Mouse (Mus musculus): ENCODE data around the gene Adam15. TPM values are rescaled to one million over a fixed set of nuclear protein-coding genes. Genes with fewer than 3 reads are reported as not detected.

The Adam15 gene
- polyA plus RNA-seq, 2 experiments, result 45.9 to 80.4 TPM

DNA sequence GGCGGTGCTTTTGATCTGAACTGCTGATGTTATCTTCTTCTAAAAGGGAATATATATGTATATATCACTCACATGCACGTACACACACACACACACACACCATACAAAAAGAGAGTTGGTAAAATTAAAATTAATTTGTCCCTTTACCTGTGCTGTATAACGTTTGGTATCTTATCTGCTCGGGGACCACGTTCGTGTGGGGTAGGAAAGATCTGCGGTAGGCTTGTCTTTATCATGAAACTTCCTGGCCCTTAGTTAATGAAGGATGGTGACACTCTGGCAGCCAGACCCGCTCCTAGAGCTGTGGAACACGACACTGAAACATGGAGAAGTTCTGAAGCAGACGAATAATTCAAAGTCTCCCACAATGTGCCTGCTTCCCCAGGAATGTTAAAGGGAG lies 57.9 kb downstream of the Adam15 start:
- peaks cover 13% of the 10 kb centered on the region; the same call in 1 of the 2 replicates for H3K4me1 ChIP-seq (ENCODE audit: control insufficient read depth, insufficient read depth, low read length)
- TF ChIP-seq POLR2A (IDR thresholded peaks at IDR 0.05; ENCODE audit: borderline replicate concordance, extremely low read depth, insufficient read depth, insufficient read length), result no peak
- WGBS, result 56% methylated on average over 10 of the region's 10 CpGs
- no peaks in the 10 kb centered on the region for H3K36me3 ChIP-seq (ENCODE audit: control insufficient read depth, insufficient read depth, low read length)
- H3K4me2 ChIP-seq (replicated peaks; ENCODE audit: low read depth, low read length, severe bottlenecking), result no peak overlapping the region
- no peak for ATAC-seq (ENCODE audit: low FRiP score, low read depth)
- no peak overlapping the region for H3K4me3 ChIP-seq (replicated peaks; ENCODE audit: low read length)
- 0 out of 2 replicates have a peak overlapping the region, but pooled peaks have one; percentile 4 for H3K27ac ChIP-seq (replicated peaks; ENCODE audit: low read depth, low read length)
- DNase-seq (ENCODE audit: low spot score), result no peak
- H3K9me3 ChIP-seq (ENCODE audit: control insufficient read depth, low read length), result no peaks in the 10 kb centered on the region
- H3K9ac ChIP-seq (ENCODE audit: low read depth, low read length, severe bottlenecking), result no peak overlapping the region
- H3K27me3 ChIP-seq (ENCODE audit: control insufficient read depth, insufficient read depth, low read length), result no peaks in the 10 kb centered on the region

Other genes with a start within 250 kb of the Adam15 start
- gene Gm43738, start 248.9 kb downstream of the Adam15 start, polyA plus RNA-seq (2012; rRNA removed), result 0.03 TPM in 1 of 2 replicates, not detected in the other
- not detected in 2 replicates for gene Gm43738, start 248.9 kb downstream of the Adam15 start, polyA plus RNA-seq (2014; fragmentation: Nextera tagmentation; extraction: Ambion mirVana)
- gene Fdps, start 248.0 kb downstream of the Adam15 start, polyA plus RNA-seq (2012; rRNA removed), result 118 and 119 TPM in 2 replicates
- 172 and 215 TPM in 2 replicates for gene Fdps, start 248.0 kb downstream of the Adam15 start, polyA plus RNA-seq (2014; fragmentation: Nextera tagmentation; extraction: Ambion mirVana)
- gene Pklr, start 213.9 kb downstream of the Adam15 start, polyA plus RNA-seq (2012; rRNA removed), result 0.27 and 0.50 TPM in 2 replicates
- gene Pklr, start 213.9 kb downstream of the Adam15 start, polyA plus RNA-seq (2014; fragmentation: Nextera tagmentation; extraction: Ambion mirVana), result 0.14 and 0.23 TPM in 2 replicates
- 4.6 and 8.9 TPM in 2 replicates for gene Hcn3, start 189.8 kb downstream of the Adam15 start, polyA plus RNA-seq (2012; rRNA removed)
- gene Hcn3, start 189.8 kb downstream of the Adam15 start, polyA plus RNA-seq (2014; fragmentation: Nextera tagmentation; extraction: Ambion mirVana), result 1.5 and 1.6 TPM in 2 replicates
- gene Clk2, start 185.2 kb downstream of the Adam15 start, polyA plus RNA-seq (2012; rRNA removed), result 152 and 155 TPM in 2 replicates
- gene Clk2, start 185.2 kb downstream of the Adam15 start, polyA plus RNA-seq (2014; fragmentation: Nextera tagmentation; extraction: Ambion mirVana), result 26.5 and 34.2 TPM in 2 replicates
- 114 and 156 TPM in 2 replicates for gene Scamp3, start 172.5 kb downstream of the Adam15 start, polyA plus RNA-seq (2012; rRNA removed)
- gene Scamp3, start 172.5 kb downstream of the Adam15 start, polyA plus RNA-seq (2014; fragmentation: Nextera tagmentation; extraction: Ambion mirVana), result 93.9 and 96.0 TPM in 2 replicates
- 95.5 and 124 TPM in 2 replicates for gene Fam189b, start 166.9 kb downstream of the Adam15 start, polyA plus RNA-seq (2012; rRNA removed)
- 34.5 and 34.8 TPM in 2 replicates for gene Fam189b, start 166.9 kb downstream of the Adam15 start, polyA plus RNA-seq (2014; fragmentation: Nextera tagmentation; extraction: Ambion mirVana)
- 51.2 and 68.0 TPM in 2 replicates for gene Gba, start 147.1 kb downstream of the Adam15 start, polyA plus RNA-seq (2012; rRNA removed)
- 48.1 and 53.3 TPM in 2 replicates for gene Gba, start 147.1 kb downstream of the Adam15 start, polyA plus RNA-seq (2014; fragmentation: Nextera tagmentation; extraction: Ambion mirVana)
- gene Thbs3, start 134.8 kb downstream of the Adam15 start, polyA plus RNA-seq (2012; rRNA removed), result 229 and 244 TPM in 2 replicates
- gene Thbs3, start 134.8 kb downstream of the Adam15 start, polyA plus RNA-seq (2014; fragmentation: Nextera tagmentation; extraction: Ambion mirVana), result 78.9 and 83.0 TPM in 2 replicates
- 196 and 211 TPM in 2 replicates for gene Mtx1, start 122.9 kb downstream of the Adam15 start, polyA plus RNA-seq (2012; rRNA removed)
- 159 and 163 TPM in 2 replicates for gene Mtx1, start 122.9 kb downstream of the Adam15 start, polyA plus RNA-seq (2014; fragmentation: Nextera tagmentation; extraction: Ambion mirVana)
- gene Muc1, start 120.9 kb downstream of the Adam15 start, polyA plus RNA-seq (2012; rRNA removed), result 5.6 and 7.0 TPM in 2 replicates
- gene Muc1, start 120.9 kb downstream of the Adam15 start, polyA plus RNA-seq (2014; fragmentation: Nextera tagmentation; extraction: Ambion mirVana), result 0.55 and 1.1 TPM in 2 replicates
- gene Krtcap2, start 104.0 kb downstream of the Adam15 start, polyA plus RNA-seq (2012; rRNA removed), result 121 and 153 TPM in 2 replicates
- 352 and 353 TPM in 2 replicates for gene Krtcap2, start 104.0 kb downstream of the Adam15 start, polyA plus RNA-seq (2014; fragmentation: Nextera tagmentation; extraction: Ambion mirVana)
- 19.0 and 25.4 TPM in 2 replicates for gene Trim46, start 103.7 kb downstream of the Adam15 start, polyA plus RNA-seq (2012; rRNA removed)
- 3.9 and 4.7 TPM in 2 replicates for gene Trim46, start 103.7 kb downstream of the Adam15 start, polyA plus RNA-seq (2014; fragmentation: Nextera tagmentation; extraction: Ambion mirVana)
- gene Dpm3, start 90.6 kb downstream of the Adam15 start, polyA plus RNA-seq (2012; rRNA removed), result 313 and 432 TPM in 2 replicates
- 165 and 173 TPM in 2 replicates for gene Dpm3, start 90.6 kb downstream of the Adam15 start, polyA plus RNA-seq (2014; fragmentation: Nextera tagmentation; extraction: Ambion mirVana)
- gene Slc50a1, start 79.4 kb downstream of the Adam15 start, polyA plus RNA-seq (2012; rRNA removed), result 150 and 198 TPM in 2 replicates
- gene Slc50a1, start 79.4 kb downstream of the Adam15 start, polyA plus RNA-seq (2014; fragmentation: Nextera tagmentation; extraction: Ambion mirVana), result 90.8 and 95.6 TPM in 2 replicates
- 51.7 and 52.2 TPM in 2 replicates for gene Efna1, start 68.9 kb downstream of the Adam15 start, polyA plus RNA-seq (2012; rRNA removed)
- 42.2 and 48.1 TPM in 2 replicates for gene Efna1, start 68.9 kb downstream of the Adam15 start, polyA plus RNA-seq (2014; fragmentation: Nextera tagmentation; extraction: Ambion mirVana)
- 38.1 and 48.5 TPM in 2 replicates for gene Efna3, start 27.0 kb downstream of the Adam15 start, polyA plus RNA-seq (2012; rRNA removed)
- gene Efna3, start 27.0 kb downstream of the Adam15 start, polyA plus RNA-seq (2014; fragmentation: Nextera tagmentation; extraction: Ambion mirVana), result 32.1 and 34.4 TPM in 2 replicates
- gene Efna4, start 12.0 kb downstream of the Adam15 start, polyA plus RNA-seq (2012; rRNA removed), result 56.5 and 67.1 TPM in 2 replicates
- 32.0 and 34.2 TPM in 2 replicates for gene Efna4, start 12.0 kb downstream of the Adam15 start, polyA plus RNA-seq (2014; fragmentation: Nextera tagmentation; extraction: Ambion mirVana)
- 0.63 and 1.1 TPM in 2 replicates for gene Dcst2, start 12.0 kb upstream of the Adam15 start, polyA plus RNA-seq (2012; rRNA removed)
- 0.14 and 0.26 TPM in 2 replicates for gene Dcst2, start 12.0 kb upstream of the Adam15 start, polyA plus RNA-seq (2014; fragmentation: Nextera tagmentation; extraction: Ambion mirVana)
- 0.11 and 0.17 TPM in 2 replicates for gene Dcst1, start 15.3 kb upstream of the Adam15 start, polyA plus RNA-seq (2012; rRNA removed)
- gene Dcst1, start 15.3 kb upstream of the Adam15 start, polyA plus RNA-seq (2014; fragmentation: Nextera tagmentation; extraction: Ambion mirVana), result 0.17 and 0.18 TPM in 2 replicates
- 13.4 and 14.7 TPM in 2 replicates for gene Zbtb7b, start 44.8 kb upstream of the Adam15 start, polyA plus RNA-seq (2012; rRNA removed)
- 2.7 and 3.4 TPM in 2 replicates for gene Zbtb7b, start 44.8 kb upstream of the Adam15 start, polyA plus RNA-seq (2014; fragmentation: Nextera tagmentation; extraction: Ambion mirVana)
- gene Lenep, start 52.8 kb upstream of the Adam15 start, polyA plus RNA-seq (2012; rRNA removed), result 2.4 and 2.8 TPM in 2 replicates
- gene Lenep, start 52.8 kb upstream of the Adam15 start, polyA plus RNA-seq (2014; fragmentation: Nextera tagmentation; extraction: Ambion mirVana), result not detected in 2 replicates
- gene Flad1, start 61.9 kb upstream of the Adam15 start, polyA plus RNA-seq (2012; rRNA removed), result 32.8 and 36.0 TPM in 2 replicates
- 26.8 and 27.1 TPM in 2 replicates for gene Flad1, start 61.9 kb upstream of the Adam15 start, polyA plus RNA-seq (2014; fragmentation: Nextera tagmentation; extraction: Ambion mirVana)
- gene Cks1b, start 68.4 kb upstream of the Adam15 start, polyA plus RNA-seq (2012; rRNA removed), result 247 and 268 TPM in 2 replicates
- gene Cks1b, start 68.4 kb upstream of the Adam15 start, polyA plus RNA-seq (2014; fragmentation: Nextera tagmentation; extraction: Ambion mirVana), result 473 and 476 TPM in 2 replicates
- gene Shc1, start 68.4 kb upstream of the Adam15 start, polyA plus RNA-seq (2012; rRNA removed), result 134 and 166 TPM in 2 replicates
- gene Shc1, start 68.4 kb upstream of the Adam15 start, polyA plus RNA-seq (2014; fragmentation: Nextera tagmentation; extraction: Ambion mirVana), result 72.5 and 80.0 TPM in 2 replicates
- 83.4 and 121 TPM in 2 replicates for gene Pygo2, start 80.2 kb upstream of the Adam15 start, polyA plus RNA-seq (2012; rRNA removed)
- gene Pygo2, start 80.2 kb upstream of the Adam15 start, polyA plus RNA-seq (2014; fragmentation: Nextera tagmentation; extraction: Ambion mirVana), result 58.3 and 65.3 TPM in 2 replicates
- 31.4 and 32.8 TPM in 2 replicates for gene Pbxip1, start 86.7 kb upstream of the Adam15 start, polyA plus RNA-seq (2012; rRNA removed)
- gene Pbxip1, start 86.7 kb upstream of the Adam15 start, polyA plus RNA-seq (2014; fragmentation: Nextera tagmentation; extraction: Ambion mirVana), result 17.9 and 21.2 TPM in 2 replicates
- gene Pmvk, start 104.5 kb upstream of the Adam15 start, polyA plus RNA-seq (2012; rRNA removed), result 41.8 and 47.2 TPM in 2 replicates
- 46.5 and 52.3 TPM in 2 replicates for gene Pmvk, start 104.5 kb upstream of the Adam15 start, polyA plus RNA-seq (2014; fragmentation: Nextera tagmentation; extraction: Ambion mirVana)
- gene Kcnn3, start 170.2 kb upstream of the Adam15 start, polyA plus RNA-seq (2012; rRNA removed), result 5.9 and 6.6 TPM in 2 replicates
- 4.1 and 5.0 TPM in 2 replicates for gene Kcnn3, start 170.2 kb upstream of the Adam15 start, polyA plus RNA-seq (2014; fragmentation: Nextera tagmentation; extraction: Ambion mirVana)